Mouse (Mus musculus) mesoderm, embryonic 11.5 days (tissue): ENCODE results near the gene Crebbp.

Experiments
- DNase-seq: peaks from one replicate; pipeline ENCODE4 v3.0.0-alpha.2; 2012; ENCODE audit warnings: low read depth, low spot score

Crebbp gene

DNA sequence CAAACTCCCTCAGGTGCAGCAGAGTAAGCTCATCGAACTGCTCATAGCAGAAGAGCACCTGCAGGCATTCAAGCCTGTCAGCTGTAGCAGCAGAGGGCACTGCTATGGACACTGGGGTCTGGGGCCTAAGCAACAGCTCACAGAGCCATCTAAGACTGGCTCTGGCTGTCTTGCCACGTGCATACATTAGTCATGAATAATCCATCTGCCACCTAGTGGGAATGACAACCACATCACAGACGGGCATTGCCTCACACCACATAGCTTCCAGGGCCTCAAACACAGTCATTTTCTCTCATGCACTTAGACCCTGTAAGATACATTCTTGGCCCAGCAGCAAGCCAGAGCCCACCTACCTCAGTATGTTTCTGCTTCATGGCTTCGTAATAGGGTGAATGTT, 168.3 kb downstream of the Crebbp start:
- DNase-seq, result no peak

DNA sequence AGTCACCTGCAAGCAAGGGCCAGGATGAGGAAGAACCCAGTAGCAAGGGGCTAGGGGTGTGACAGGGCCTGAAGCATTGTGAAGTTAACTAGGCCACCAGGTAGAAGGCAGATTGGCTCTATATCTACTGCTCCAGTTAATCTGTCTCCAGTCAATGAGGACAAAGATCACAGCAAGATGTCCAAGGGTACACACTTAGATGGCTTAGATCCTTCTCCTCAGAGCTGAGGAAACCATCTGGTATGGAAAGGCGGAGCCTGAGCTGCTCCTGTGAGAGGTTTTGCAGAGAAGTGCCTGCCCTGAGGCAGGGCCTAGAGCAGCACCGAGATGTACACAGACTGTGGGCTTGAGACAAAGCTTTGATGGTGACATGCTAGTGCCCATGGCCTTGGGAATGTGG, 169.7 kb downstream of the Crebbp start:
- DNase-seq, result no peak

DNA sequence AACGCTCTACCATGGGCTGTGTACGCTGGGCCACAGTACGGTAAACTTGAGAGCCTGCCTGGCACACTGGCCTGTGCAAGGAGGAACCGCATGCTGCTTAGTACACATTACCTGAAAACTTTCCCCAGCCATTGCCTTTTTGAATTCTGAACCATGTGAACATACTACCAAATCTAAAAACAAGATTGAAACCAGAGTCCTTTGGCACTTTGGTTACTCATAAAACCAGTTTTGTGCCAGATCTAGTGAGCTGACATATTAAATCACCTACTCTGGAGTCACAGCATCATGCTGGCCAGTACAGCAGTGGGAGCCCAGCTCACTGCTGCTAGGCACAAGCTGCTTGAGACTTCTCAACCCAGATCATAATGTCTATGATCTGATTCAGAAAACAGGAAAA, 172.2 kb downstream of the Crebbp start:
- no peak for DNase-seq

DNA sequence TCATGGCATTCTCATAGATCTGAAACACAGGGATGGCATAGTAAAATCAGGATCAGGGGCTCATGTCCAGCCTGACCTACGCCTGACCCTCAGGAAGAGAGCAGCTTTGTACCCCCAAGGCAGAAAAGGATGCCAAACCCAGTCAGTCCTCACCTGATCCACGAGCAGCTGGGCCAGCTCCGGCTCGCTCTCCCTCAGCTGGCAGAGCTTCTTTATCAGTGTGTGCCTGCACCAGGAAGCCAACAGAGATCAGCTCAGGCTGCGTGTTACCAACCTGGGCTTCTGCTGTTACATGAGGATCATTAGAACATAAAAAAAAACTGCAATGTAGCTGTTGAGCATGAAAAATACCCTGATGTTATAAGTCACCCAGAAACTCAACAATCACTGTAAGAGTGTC, 173.6 kb downstream of the Crebbp start:
- DNase-seq, result no peak

DNA sequence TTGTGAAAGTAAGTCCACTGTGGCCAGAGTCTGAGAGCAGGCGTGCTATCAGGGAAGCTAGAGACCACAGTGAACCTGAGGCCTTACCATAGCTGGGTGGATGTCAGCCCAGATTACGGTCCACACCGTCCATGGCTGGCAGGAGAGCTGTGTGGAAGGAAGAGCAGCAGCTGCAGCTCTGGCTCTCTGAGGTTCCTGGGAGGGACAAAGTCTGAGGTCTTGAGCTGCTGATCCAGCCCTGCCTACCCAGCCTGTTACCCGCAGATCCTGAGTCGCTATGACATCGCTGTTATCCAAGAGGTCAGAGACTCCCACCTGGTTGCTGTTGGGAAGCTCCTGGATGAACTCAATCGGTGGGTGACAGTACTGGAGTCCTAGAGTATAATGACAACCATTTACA, 176.1 kb downstream of the Crebbp start:
- DNase-seq, result no peak

DNA sequence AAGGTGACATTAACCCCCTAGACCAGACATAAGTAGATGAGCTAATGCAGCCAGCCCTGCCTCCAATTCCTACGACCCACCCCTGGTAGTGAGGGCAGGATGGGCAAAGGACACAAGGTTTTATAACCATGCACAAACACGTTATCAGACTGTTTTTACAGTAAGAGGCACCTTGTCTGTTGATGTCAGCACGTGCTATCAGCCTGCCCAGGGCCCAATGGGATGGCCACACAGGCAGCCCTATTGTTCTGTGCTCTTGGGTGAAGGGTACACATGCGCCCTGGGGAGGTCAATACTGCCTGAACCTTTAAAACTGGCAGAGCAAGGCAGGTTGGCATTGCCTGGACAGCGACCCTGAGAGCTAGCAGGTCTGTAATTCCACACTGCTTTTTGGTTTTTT, 177.0 kb downstream of the Crebbp start, which contains the start of gene Dnase1:
Gene Dnase1 (plus strand): TSS at position 136 of the 400 bp plus-strand sequence.
- DNase-seq, result no peak

DNA sequence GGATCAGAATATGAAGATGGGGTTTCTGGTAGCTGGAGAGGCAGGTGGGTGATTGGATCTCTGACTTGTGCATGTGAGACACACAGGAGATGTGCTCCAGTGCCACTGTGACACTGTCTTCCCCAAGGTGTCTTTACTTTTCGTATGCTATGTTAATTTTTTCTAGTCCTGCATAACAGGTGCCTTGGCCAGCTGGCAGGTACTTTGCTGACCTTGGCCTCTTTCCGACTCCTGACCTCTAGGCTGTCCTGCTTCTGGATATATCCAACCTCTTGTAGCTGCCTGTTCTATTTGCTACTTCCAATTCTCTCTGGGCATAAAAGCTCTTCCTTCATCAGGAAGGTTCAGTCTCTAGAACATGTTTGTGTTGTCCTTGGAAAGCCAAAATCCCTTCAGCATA, 178.2 kb downstream of the Crebbp start:
- no peak for DNase-seq

DNA sequence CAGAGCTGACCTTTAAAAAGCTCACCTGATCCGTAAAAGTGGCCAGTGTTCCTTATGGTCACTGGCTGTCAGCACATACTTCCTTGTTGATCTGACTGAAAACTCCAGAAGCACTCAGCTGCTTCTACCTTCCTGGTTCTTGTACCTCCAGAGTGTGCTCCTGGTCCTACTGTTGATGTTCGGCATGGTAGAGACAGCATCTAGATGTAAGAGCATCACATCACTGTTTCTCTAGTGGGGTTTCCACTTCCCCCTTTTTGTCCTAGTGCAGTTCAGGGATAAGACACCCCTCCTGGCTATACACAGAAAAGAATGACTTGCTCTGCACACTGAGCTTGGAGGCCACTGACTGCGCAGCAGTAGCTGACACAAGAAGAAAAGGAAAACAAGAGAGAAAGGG, 179.3 kb downstream of the Crebbp start:
- no peak for DNase-seq

DNA sequence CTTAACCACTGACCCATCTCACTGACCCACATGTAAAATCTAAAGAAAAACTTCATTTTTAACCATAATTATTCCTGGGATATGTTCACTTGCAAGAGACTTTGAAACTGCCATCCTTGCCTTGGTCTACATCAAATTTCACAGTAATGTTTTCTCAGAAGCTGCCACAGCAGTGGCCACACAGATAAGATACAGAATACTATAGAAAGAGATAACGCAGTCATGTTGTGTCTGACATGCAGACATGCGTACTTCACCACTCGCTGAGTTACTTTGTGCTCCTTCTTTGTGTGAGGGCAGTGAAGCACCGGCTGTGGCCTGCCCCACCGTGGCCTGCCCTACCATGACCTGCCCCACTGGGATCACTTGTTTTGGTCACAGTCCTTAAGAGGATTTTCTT, 179.8 kb downstream of the Crebbp start:
- no peak for DNase-seq

DNA sequence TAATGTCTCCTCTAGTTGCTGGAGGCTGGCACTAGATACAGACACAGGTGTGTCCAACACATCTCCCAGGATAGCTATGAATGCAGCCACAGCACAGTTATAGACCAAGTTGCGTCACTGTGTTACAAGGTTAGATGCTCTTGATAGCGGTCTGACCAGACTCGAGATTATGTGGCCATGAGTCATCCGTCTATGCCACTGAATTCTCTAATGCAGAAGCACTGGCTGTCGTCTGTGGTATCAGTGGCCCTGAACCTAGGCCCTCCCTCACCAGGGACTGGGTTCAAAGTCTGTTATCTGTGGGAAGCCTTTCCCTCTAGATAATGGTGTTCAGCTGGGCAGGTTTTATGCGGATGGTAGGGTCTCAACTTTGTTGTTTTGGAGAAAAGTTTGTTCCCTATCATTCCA, 181.5 kb downstream of the Crebbp start:
- DNase-seq, result no peak

DNA sequence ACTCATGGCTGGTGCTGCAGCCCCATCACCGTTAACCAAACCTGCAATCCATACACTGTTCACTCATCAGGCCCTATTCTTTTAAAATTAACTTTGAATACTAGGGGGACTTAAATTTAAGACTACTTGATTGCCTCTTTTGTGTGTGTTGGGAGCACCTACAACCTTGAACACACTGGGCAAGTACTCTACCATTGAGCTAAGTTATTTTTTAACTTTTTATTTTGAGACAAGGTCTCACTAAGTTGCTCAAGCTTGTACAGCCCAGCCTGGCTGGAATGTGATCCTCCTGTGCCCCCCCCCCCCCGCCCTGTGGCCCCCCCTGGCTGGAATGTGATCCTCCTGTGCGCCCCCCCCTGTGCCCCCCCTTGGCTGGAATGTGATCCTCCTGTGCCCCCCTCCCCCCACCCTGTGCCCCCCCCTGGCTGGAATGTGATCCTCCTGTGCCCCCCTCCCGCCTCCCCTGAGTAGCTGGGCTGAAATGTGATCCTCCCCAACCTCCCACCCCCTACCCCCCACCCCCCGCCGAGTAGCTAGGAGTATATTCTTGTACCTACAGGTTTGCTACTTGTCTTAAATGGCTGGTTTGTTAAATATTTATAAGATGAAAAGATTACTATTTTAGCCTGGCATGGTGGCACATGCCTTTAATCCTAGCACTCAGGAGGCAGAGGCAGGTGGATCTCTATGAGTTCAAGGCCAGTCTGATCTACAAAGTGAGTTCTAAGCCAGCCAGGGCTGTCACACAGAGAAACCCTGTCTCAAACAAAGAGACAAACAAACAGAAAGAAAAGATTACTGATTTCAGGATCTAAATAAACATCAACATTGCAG, 182.1 kb downstream of the Crebbp start:
- DNase-seq, result no peak
